Mouse (Mus musculus) cerebellum, adult 9-10 months (tissue): ENCODE data around the gene Adamts12.

Experiments used
- DNase-seq: peaks from one replicate; pipeline ENCODE4 v3.0.0; 2022

Gene Adamts12

GRCm38 (mm10) chr15:11317077-11317476 is 252.5 kb downstream of the Adamts12 start:
- no peak for DNase-seq

- DNase-seq: peak; percentile 4
Observed at GRCm38 (mm10) chr15:11320481-11320880, 255.9 kb downstream of the Adamts12 start.

GRCm38 (mm10) chr15:11339467-11340180 is 275.0 kb downstream of the Adamts12 start:
- DNase-seq: peak; percentile 2

GRCm38 (mm10) chr15:11355865-11356264 is 291.3 kb downstream of the Adamts12 start:
- no peak for DNase-seq

DNA sequence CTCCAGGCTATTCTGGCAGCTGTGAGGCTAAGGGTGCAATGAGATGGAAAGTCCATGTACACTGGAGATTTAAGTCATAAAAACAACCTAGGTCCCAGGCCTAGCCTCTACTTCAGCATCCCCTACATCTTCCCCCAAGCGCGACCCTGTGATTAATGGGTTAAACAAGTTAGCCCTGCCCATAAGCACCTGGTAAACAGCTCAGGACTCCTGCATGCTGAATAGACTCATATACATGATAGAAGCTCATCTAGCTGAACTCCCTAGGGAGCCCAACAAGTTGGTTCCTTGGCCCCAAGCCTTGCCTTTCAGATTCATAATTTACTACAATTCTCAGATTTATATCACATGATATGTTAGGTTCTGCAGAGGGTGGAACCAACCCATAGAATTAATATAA is 292.9 kb downstream of the Adamts12 start:
- DNase-seq: no peak

DNA sequence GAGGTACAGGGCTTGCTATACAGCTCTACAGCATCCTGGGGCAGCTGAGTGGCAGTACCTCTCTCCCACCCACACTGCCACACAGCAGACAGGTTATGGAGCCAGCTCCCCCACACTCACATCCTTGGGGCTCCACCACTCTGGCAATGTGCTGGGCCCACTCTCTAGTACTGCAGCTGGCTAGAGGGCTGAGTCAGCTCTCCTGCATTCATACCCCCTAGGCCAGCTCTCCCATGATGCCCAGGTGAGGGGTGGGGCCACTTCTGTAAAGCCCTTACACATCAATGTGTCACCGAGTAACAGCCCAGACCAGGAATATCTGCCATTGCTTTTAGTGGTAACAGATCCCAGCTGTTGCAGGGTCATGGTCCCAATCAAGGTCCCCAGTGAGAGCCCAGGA is 296.3 kb downstream of the Adamts12 start:
- DNase-seq: no peak

DNA sequence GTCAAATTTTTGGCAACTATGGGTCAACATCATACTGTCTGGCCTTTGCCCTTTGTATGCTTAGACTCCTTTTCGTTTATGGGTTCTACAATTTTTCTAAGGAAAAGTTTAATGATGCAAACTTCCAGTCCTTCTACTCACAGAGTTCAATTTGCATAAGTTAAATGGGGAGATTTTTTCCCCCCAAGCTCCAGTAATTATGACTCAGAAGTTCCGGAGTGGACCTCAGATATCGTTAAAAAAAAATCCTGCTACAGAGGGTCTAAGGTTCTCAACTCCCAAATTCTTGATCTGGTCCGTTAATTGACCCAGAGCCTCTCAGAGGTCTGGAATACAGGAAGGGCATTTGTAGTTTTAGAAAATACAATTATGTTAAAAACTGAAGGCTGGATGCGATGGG is 297.2 kb downstream of the Adamts12 start:
- no peak for DNase-seq

- no peak for DNase-seq
Observed at GRCm38 (mm10) chr15:11364112-11364511, 299.5 kb downstream of the Adamts12 start.

- no peak for DNase-seq
Observed at GRCm38 (mm10) chr15:11364795-11365194, 300.2 kb downstream of the Adamts12 start.

DNA sequence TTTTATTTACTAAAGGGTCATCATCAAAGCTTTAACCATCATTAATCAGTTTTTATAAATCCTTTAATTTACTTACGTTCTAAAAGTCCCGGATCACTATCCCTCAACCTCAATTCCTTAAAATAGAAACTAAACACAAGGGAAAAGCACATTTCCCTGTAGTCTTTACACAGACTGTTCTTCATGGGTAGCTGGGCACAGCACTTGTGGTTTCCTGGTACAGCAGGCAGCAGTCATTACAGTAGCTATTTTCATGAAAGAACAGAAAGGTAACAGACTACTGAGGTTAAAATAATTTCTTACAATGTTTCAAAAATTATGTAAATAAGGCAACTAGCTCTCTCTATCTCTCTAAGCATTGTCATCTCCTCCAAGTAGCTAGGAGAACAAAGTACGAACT is 305.0 kb downstream of the Adamts12 start:
- no peak for DNase-seq

GRCm38 (mm10) chr15:11370477-11371085 is 306.0 kb downstream of the Adamts12 start:
- no peak for DNase-seq

GRCm38 (mm10) chr15:11379431-11380086 is 315.0 kb downstream of the Adamts12 start:
- DNase-seq: no peak

GRCm38 (mm10) chr15:11380087-11380530 is 315.5 kb downstream of the Adamts12 start:
- peak; percentile 35 for DNase-seq

GRCm38 (mm10) chr15:11380616-11381015 is 316.0 kb downstream of the Adamts12 start:
- DNase-seq: no peak

DNA sequence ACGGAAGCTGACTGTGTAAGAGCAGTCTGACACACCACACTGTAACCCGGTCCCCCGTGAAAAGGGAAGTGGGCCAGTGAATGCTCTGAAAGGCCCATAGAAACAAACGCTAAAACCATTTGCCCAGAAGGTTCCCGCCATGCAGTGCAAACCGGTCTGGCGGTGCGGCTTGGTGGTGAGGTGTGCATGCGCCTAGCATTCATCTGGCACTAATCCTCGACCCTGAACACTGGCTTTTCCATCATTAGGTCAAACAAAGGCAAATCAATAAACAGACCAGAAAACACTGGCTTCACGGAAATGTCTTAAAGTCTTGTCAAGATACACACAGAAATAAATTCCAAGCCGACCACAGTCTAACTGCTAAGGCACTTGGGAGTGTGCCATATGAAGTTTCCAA is 318.0 kb downstream of the Adamts12 start:
- DNase-seq: no peak

DNA sequence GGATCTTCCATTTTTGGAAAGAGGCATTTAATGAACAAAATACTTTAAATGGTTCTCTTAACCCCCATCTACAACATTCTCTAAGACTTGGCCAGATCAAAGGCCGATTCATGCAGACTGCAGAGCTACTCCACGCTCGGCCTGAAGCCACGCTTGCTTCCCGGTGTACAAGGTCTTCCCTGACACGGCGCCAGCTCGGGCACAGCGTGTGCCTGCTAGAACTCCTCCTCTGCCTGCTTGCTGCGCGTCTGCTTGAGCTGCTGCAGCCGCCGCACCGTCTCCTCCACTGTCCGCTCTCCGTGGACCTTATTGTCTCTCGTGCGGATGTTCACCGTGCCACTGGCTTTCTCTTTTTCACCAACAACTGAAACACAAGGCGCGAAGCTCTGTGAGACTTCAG is 319.2 kb downstream of the Adamts12 start:
- DNase-seq: no peak

GRCm38 (mm10) chr15:11392903-11393302 is 328.3 kb downstream of the Adamts12 start:
- no peak for DNase-seq

DNA sequence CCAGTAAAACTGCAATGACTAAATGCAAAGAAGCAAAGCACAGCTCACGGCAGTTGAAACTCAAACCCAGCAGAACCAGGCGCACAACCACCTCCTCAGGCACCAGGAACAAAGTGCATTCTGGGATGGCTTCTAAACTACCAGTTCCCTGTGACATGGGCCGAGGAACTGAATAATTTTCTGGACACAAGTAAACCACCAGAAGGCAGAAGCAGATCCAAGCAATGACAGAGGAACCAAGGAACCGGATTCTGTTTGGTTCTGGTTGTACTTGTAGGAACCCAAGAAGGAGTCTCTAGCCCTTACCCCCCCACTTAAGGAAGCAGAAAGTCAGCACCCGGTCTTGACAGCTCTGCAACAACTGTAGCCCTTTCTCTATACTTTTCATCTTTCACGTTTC is 331.8 kb downstream of the Adamts12 start:
- DNase-seq: no peak
